ENCODE assay signal across 12 mouse cellular contexts in genomic region chr3:38014768-38015167, GRCm38 (mm10).
DNase-seq lines count a peak whose midpoint lies in the region; ATAC-seq lines count a peak whose summit lies in the region.
"Had no signal": no experiment of that assay in that cellular context is flagged by ENCODE, and none has a peak within 500 bp of the region (broad histone marks: within the 10 kb centered on the region; RNA-seq: fewer than 3 reads in every experiment).

No protein-coding gene starts in this region.

- 55% methylated on average over 1 of the region's 1 CpGs for WGBS in heart, embryonic 15.5 days
- 28% methylated on average over 1 of the region's 1 CpGs for WGBS in heart, embryonic 12.5 days
- WGBS in lung, embryonic 15.5 days = 18% methylated on average over 1 of the region's 1 CpGs
- WGBS in intestine, embryonic 15.5 days = 38% methylated on average over 1 of the region's 1 CpGs

- no peaks in the 10 kb centered on the region for H3K36me3 ChIP-seq in heart, embryonic 15.5 days
- no peaks in the 10 kb centered on the region for H3K36me3 ChIP-seq in heart, embryonic 12.5 days
- H3K36me3 ChIP-seq in lung, embryonic 15.5 days = no peaks in the 10 kb centered on the region
- no peaks in the 10 kb centered on the region for H3K36me3 ChIP-seq in intestine, embryonic 15.5 days
- H3K36me3 ChIP-seq: heart, embryonic 10.5 days; liver, embryonic 13.5 days had no signal

- H3K9me3 ChIP-seq in heart, embryonic 15.5 days (replicated peaks) = no peaks in the 10 kb centered on the region
- H3K9me3 ChIP-seq in heart, embryonic 12.5 days (replicated peaks) = peaks cover 4% of the 10 kb centered on the region; the same call in 1 of the 2 replicates
- H3K9me3 ChIP-seq in lung, embryonic 15.5 days = no peaks in the 10 kb centered on the region
- no peaks in the 10 kb centered on the region for H3K9me3 ChIP-seq in intestine, embryonic 15.5 days
- H3K9me3 ChIP-seq: heart, embryonic 10.5 days; liver, embryonic 13.5 days had no signal

- H3K4me1 ChIP-seq in heart, embryonic 15.5 days (replicated peaks) = 0 out of 2 replicates have a peak, but pooled peaks cover 4% of the 10 kb centered on the region
- no peaks in the 10 kb centered on the region for H3K4me1 ChIP-seq in heart, embryonic 12.5 days (replicated peaks)
- peaks cover 5% of the 10 kb centered on the region; the same call in 1 of the 2 replicates for H3K4me1 ChIP-seq in lung, embryonic 15.5 days
- no peaks in the 10 kb centered on the region; the same call in 1 of the 2 replicates for H3K4me1 ChIP-seq in intestine, embryonic 15.5 days (replicated peaks)
- H3K4me1 ChIP-seq: heart, embryonic 10.5 days; liver, embryonic 13.5 days had no signal

- H3K27ac ChIP-seq in heart, embryonic 15.5 days = 0 out of 2 replicates have a peak overlapping the region, but pooled peaks have one; percentile 1
- H3K27ac ChIP-seq in heart, embryonic 12.5 days (ENCODE audit: poor library complexity, severe bottlenecking) = no peak overlapping the region
- H3K27ac ChIP-seq in lung, embryonic 15.5 days = no peak overlapping the region
- 0 out of 2 replicates have a peak overlapping the region, but pooled peaks have one; percentile 23 for H3K27ac ChIP-seq in intestine, embryonic 15.5 days
- H3K27ac ChIP-seq: heart, embryonic 10.5 days; liver, embryonic 13.5 days had no signal

- no peaks in the 10 kb centered on the region for H3K27me3 ChIP-seq in heart, embryonic 15.5 days
- no peaks in the 10 kb centered on the region for H3K27me3 ChIP-seq in heart, embryonic 12.5 days (replicated peaks)
- no peaks in the 10 kb centered on the region for H3K27me3 ChIP-seq in lung, embryonic 15.5 days
- H3K27me3 ChIP-seq in intestine, embryonic 15.5 days (replicated peaks) = no peaks in the 10 kb centered on the region
- H3K27me3 ChIP-seq: CH12.LX; liver, embryonic 13.5 days had no signal

- no peak overlapping the region for H3K4me3 ChIP-seq in heart, embryonic 15.5 days
- no peak overlapping the region for H3K4me3 ChIP-seq in heart, embryonic 12.5 days
- no peak overlapping the region for H3K4me3 ChIP-seq in lung, embryonic 15.5 days
- no peak overlapping the region for H3K4me3 ChIP-seq in intestine, embryonic 15.5 days (replicated peaks)
- H3K4me3 ChIP-seq: heart, embryonic 10.5 days; liver, embryonic 13.5 days had no signal

- DNase-seq in lung, postnatal 25 days (ENCODE audit: low spot score) = no peak
- DNase-seq in lung, postnatal 36 days = peak; percentile 5
- DNase-seq in cerebellum, adult 9-11 months = no peak
- DNase-seq: kidney, postnatal 10 days; layer of hippocampus, adult 9-11 months; liver, embryonic 13.5 days had no signal

- H3K9ac ChIP-seq in heart, embryonic 15.5 days = no peak overlapping the region
- no peak overlapping the region for H3K9ac ChIP-seq in heart, embryonic 12.5 days
- H3K9ac ChIP-seq in lung, embryonic 15.5 days = no peak overlapping the region
- H3K9ac ChIP-seq in intestine, embryonic 15.5 days = no peak overlapping the region
- H3K9ac ChIP-seq: liver, embryonic 13.5 days had no signal

- no peak for ATAC-seq in heart, embryonic 15.5 days (replicated peaks; ENCODE audit: insufficient number of reproducible peaks, insufficient read depth, low FRiP score, low read depth)
- ATAC-seq in heart, embryonic 12.5 days (ENCODE audit: insufficient number of reproducible peaks, low FRiP score) = no peak
- peak; percentile 46; the same call in 1 of the 2 replicates for ATAC-seq in lung, embryonic 15.5 days (ENCODE audit: borderline replicate concordance, extremely low read depth, low FRiP score, low TSS enrichment)
- ATAC-seq in intestine, embryonic 15.5 days = no peak

- H3K4me2 ChIP-seq in heart, embryonic 15.5 days = no peak overlapping the region
- no peak overlapping the region for H3K4me2 ChIP-seq in heart, embryonic 12.5 days
- H3K4me2 ChIP-seq in lung, embryonic 15.5 days = no peak overlapping the region
- no peak overlapping the region for H3K4me2 ChIP-seq in intestine, embryonic 15.5 days (replicated peaks)
- H3K4me2 ChIP-seq: liver, embryonic 13.5 days had no signal

Comparison
In these comparisons a context has a peak if more than half of its experiments do, and no peak if none do; other contexts are left out.
1. H3K27ac ChIP-seq: peak in heart, embryonic 15.5 days (single experiment) and intestine, embryonic 15.5 days (single experiment); none in heart, embryonic 12.5 days (single experiment) and lung, embryonic 15.5 days (single experiment).